Mouse (Mus musculus): ENCODE measurements around the gene P4ha3. TPM values are rescaled to one million over a fixed set of nuclear protein-coding genes. Genes with fewer than 3 reads are reported as not detected.

P4ha3 gene
- polyA plus RNA-seq, 1 experiment from 2014 or later = 0.81 TPM

DNA sequence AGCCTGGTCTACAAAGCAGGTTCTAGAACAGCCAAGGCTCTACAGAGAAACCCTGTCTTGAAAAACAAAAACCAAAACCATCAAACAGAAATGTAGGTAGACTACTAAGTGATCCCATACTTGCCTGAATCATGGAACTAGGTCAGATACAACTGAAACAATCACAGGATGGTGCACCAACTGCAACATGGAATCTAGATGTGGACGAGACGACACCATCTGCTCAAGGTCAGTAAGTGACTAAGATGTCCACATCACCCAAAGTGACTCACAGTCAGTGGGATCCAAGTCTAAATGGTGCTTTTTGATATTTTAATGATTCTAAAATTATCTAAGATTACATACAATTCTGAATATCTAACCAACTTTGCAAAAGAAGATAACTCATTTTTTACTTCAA lies 50.6 kb downstream of the P4ha3 start:
- Histone ChIP-seq H3K4me2 (ENCODE audit: low read depth, low read length) (no peak overlapping the region), H3K36me3 (ENCODE audit: control insufficient read depth, insufficient read depth) (peaks cover 12% of the 10 kb centered on the region)
- WGBS (ENCODE audit: insufficient replicate concordance) = 78% methylated on average over 2 of the region's 2 CpGs

DNA sequence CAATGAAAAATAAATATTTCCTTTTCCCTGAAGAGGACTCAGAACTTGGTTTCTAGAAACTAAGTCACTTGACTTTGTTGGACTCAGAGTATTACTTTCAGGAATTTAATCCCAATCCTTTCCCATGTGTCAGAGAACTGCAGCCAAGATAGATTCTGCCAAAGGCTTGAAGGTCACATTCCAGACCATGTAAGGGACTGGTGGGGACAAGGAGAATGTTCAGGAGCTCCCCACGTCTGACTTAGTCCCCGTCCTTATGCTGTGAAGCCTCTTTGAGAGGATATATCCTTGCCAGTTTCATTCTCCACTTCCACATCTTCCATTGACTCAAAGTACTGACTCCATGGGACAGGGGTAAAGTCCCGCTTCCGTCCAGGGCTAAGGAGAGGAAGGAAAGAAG lies 69.7 kb downstream of the P4ha3 start:
- Histone ChIP-seq H3K27me3 (ENCODE audit: control insufficient read depth, insufficient read depth, low read depth, low read length) (no peaks in the 10 kb centered on the region), H3K27ac (ENCODE audit: low read length) (no peak overlapping the region), H3K4me2 (ENCODE audit: low read depth, low read length) (no peak overlapping the region), H3K9ac (ENCODE audit: low read depth, low read length) (no peak overlapping the region), H3K9me3 (replicated peaks; ENCODE audit: control insufficient read depth, low read length) (no peaks in the 10 kb centered on the region), H3K36me3 (ENCODE audit: control insufficient read depth, insufficient read depth) (no peaks in the 10 kb centered on the region), H3K4me1 (ENCODE audit: control insufficient read depth, low read depth, low read length) (no peaks in the 10 kb centered on the region), H3K4me3 (ENCODE audit: low read depth, low read length) (no peak overlapping the region)
- 81% methylated on average over 4 of the region's 4 CpGs for WGBS (ENCODE audit: insufficient replicate concordance)
- ATAC-seq (ENCODE audit: low read depth) = no peak

More for the DNA sequence above, 50.6 kb downstream of the P4ha3 start:
- no peak overlapping the region for H3K4me3 ChIP-seq (ENCODE audit: low read depth, low read length)
- no peak overlapping the region for H3K27ac ChIP-seq (ENCODE audit: low read length)
- ATAC-seq (ENCODE audit: low read depth) = no peak
- no peaks in the 10 kb centered on the region for H3K9me3 ChIP-seq (replicated peaks; ENCODE audit: control insufficient read depth, low read length)
- no peak overlapping the region for H3K9ac ChIP-seq (ENCODE audit: low read depth, low read length)
- H3K27me3 ChIP-seq (ENCODE audit: control insufficient read depth, insufficient read depth, low read depth, low read length) = no peaks in the 10 kb centered on the region
- no peaks in the 10 kb centered on the region for H3K4me1 ChIP-seq (ENCODE audit: control insufficient read depth, low read depth, low read length)

DNA sequence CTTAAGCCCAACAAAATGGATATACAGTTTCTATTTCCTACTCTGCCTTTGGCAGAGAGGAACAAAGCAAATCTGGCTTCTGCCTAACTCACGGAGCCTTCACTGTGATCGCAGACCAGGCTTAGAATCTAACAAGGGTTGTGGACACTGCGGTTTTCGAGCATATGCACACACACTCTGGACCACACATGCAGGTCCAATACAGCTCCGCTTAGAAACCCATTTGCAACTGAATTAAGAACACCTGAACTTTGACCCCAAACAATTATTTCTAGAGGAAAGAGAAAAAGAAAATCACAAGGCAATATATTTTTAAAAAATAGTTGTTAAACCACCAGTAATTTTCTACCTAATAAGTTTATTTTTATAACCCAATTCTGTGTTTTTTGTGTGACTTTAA lies 71.0 kb downstream of the P4ha3 start:
- H3K9me3 ChIP-seq (replicated peaks; ENCODE audit: control insufficient read depth, low read length) = no peaks in the 10 kb centered on the region
- no peaks in the 10 kb centered on the region for H3K27me3 ChIP-seq (ENCODE audit: control insufficient read depth, insufficient read depth, low read depth, low read length)
- no peak overlapping the region for H3K27ac ChIP-seq (ENCODE audit: low read length)
- no peak for ATAC-seq (ENCODE audit: low read depth)
- H3K36me3 ChIP-seq (ENCODE audit: control insufficient read depth, insufficient read depth) = no peaks in the 10 kb centered on the region
- H3K4me1 ChIP-seq (ENCODE audit: control insufficient read depth, low read depth, low read length) = no peaks in the 10 kb centered on the region
- no peak overlapping the region for H3K4me2 ChIP-seq (ENCODE audit: low read depth, low read length)
- H3K4me3 ChIP-seq (ENCODE audit: low read depth, low read length) = no peak overlapping the region
- H3K9ac ChIP-seq (ENCODE audit: low read depth, low read length) = no peak overlapping the region
- WGBS (ENCODE audit: insufficient replicate concordance) = 77% methylated on average over 5 of the region's 5 CpGs

DNA sequence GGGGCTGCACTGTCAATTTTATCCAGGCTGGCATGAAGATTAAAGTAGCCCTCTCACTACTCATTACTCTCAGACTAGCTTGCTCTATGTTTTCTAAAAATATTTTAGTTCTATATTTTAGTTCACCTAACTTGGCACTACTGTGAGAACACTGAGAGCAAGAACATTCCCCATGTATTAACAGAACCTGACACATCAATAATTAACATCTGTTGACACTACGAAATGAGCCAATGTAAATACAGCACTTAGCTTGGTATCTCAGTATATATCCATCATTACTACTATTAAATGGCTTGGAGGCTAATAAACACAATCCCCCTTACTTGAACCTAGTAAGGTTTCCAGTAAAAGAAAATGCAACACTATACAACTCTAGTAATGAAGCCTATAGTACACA lies 71.4 kb downstream of the P4ha3 start:
- Histone ChIP-seq H3K9me3 (replicated peaks; ENCODE audit: control insufficient read depth, low read length) (no peaks in the 10 kb centered on the region), H3K4me3 (ENCODE audit: low read depth, low read length) (no peak overlapping the region), H3K4me2 (ENCODE audit: low read depth, low read length) (no peak overlapping the region), H3K27ac (ENCODE audit: low read length) (no peak overlapping the region), H3K27me3 (ENCODE audit: control insufficient read depth, insufficient read depth, low read depth, low read length) (no peaks in the 10 kb centered on the region), H3K36me3 (ENCODE audit: control insufficient read depth, insufficient read depth) (no peaks in the 10 kb centered on the region), H3K4me1 (ENCODE audit: control insufficient read depth, low read depth, low read length) (no peaks in the 10 kb centered on the region), H3K9ac (ENCODE audit: low read depth, low read length) (no peak overlapping the region)
- ATAC-seq (ENCODE audit: low read depth) = no peak
- 78% methylated on average over 1 of the region's 1 CpGs for WGBS (ENCODE audit: insufficient replicate concordance)

DNA sequence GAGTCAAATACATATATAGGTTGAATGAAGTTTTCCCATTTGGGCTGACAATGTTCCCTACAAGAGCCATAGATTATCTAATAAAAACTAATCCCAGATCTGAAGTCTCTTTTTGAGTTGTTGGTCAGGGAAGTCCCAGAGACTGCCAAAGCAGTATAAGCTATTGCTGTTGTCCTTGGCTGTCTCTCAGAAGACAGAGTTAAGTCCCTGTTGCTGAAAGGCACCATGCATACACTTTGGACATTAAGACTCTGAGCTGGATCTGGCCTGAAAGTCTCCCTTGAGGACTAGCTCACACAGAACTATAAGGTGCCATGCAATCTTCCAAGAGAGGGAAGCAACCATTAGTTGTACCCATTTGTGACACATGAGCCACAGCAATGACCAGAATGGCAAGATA lies 72.5 kb downstream of the P4ha3 start:
- Histone ChIP-seq H3K4me3 (ENCODE audit: low read depth, low read length) (no peak overlapping the region), H3K9ac (ENCODE audit: low read depth, low read length) (no peak overlapping the region), H3K4me2 (ENCODE audit: low read depth, low read length) (no peak overlapping the region), H3K9me3 (replicated peaks; ENCODE audit: control insufficient read depth, low read length) (no peaks in the 10 kb centered on the region), H3K36me3 (ENCODE audit: control insufficient read depth, insufficient read depth) (no peaks in the 10 kb centered on the region), H3K27ac (ENCODE audit: low read length) (no peak overlapping the region), H3K4me1 (ENCODE audit: control insufficient read depth, low read depth, low read length) (no peaks in the 10 kb centered on the region), H3K27me3 (ENCODE audit: control insufficient read depth, insufficient read depth, low read depth, low read length) (no peaks in the 10 kb centered on the region)
- no peak for ATAC-seq (ENCODE audit: low read depth)

DNA sequence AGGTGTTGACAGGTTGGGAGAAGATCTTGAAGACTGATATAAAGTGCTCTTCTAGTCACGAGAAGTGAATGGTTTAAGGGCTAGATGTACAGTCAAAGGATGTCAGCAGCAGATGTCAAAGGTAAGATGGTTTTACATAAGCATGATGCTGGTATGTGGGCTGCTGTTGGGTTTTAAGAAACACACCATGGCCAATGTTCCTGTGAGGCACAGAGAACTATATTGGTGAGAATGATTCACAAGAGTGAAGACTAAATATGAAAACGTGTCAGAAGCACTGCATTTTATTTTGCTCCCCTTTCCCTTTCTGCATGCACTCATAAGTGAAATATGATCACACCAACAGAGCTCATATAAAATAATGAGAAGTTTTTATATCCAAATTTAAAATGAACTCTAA lies 77.8 kb downstream of the P4ha3 start:
- Histone ChIP-seq H3K27ac (ENCODE audit: low read length) (no peak overlapping the region), H3K9me3 (replicated peaks; ENCODE audit: control insufficient read depth, low read length) (no peaks in the 10 kb centered on the region), H3K4me2 (ENCODE audit: low read depth, low read length) (no peak overlapping the region), H3K4me1 (ENCODE audit: control insufficient read depth, low read depth, low read length) (no peaks in the 10 kb centered on the region; the same call in 1 of the 2 replicates), H3K9ac (ENCODE audit: low read depth, low read length) (no peak overlapping the region), H3K36me3 (ENCODE audit: control insufficient read depth, insufficient read depth) (no peaks in the 10 kb centered on the region), H3K4me3 (ENCODE audit: low read depth, low read length) (no peak overlapping the region), H3K27me3 (ENCODE audit: control insufficient read depth, insufficient read depth, low read depth, low read length) (no peaks in the 10 kb centered on the region)
- WGBS (ENCODE audit: insufficient replicate concordance) = 63% methylated on average over 2 of the region's 2 CpGs
- ATAC-seq (ENCODE audit: low read depth) = no peak

DNA sequence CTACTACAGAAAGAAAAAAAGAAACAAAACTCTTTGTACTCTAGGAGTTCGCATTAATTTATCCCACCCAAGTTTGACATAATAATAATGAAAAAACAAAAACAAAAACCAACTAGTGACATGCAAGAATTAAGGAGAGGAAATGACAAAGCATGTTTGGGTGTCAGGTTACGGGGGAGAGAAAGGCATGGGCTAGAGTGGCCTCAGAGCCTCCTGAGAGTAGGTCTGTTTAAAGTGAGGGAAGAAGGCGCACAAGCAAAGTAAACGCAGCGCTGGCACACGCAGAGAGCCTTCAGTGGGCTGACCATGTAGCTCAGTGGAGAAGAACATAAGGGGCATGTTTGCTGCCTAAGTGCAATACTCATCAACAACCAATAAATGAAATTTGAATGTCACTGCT lies 79.6 kb downstream of the P4ha3 start:
- Histone ChIP-seq H3K4me3 (ENCODE audit: low read depth, low read length) (no peak overlapping the region), H3K9ac (ENCODE audit: low read depth, low read length) (no peak overlapping the region), H3K9me3 (replicated peaks; ENCODE audit: control insufficient read depth, low read length) (no peaks in the 10 kb centered on the region), H3K27ac (ENCODE audit: low read length) (no peak overlapping the region), H3K27me3 (ENCODE audit: control insufficient read depth, insufficient read depth, low read depth, low read length) (no peaks in the 10 kb centered on the region), H3K4me1 (ENCODE audit: control insufficient read depth, low read depth, low read length) (no peaks in the 10 kb centered on the region; the same call in 1 of the 2 replicates), H3K36me3 (ENCODE audit: control insufficient read depth, insufficient read depth) (no peaks in the 10 kb centered on the region), H3K4me2 (ENCODE audit: low read depth, low read length) (no peak overlapping the region)
- WGBS (ENCODE audit: insufficient replicate concordance) = 45% methylated on average over 6 of the region's 6 CpGs
- no peak for ATAC-seq (ENCODE audit: low read depth)

Other genes starting within 250 kb of the P4ha3 start
- gene Pold3, start 164.0 kb upstream of the P4ha3 start, polyA plus RNA-seq (2015; fragmentation: Nextera tagmentation; extraction: Ambion mirVana) = 36.5 and 37.0 TPM in 2 replicates
- gene Lipt2, start 126.2 kb upstream of the P4ha3 start, polyA plus RNA-seq (2015; fragmentation: Nextera tagmentation; extraction: Ambion mirVana) = 3.8 TPM in 2 replicates
- 1.1 and 1.2 TPM in 2 replicates for gene Kcne3, start 109.0 kb upstream of the P4ha3 start, polyA plus RNA-seq (2015; fragmentation: Nextera tagmentation; extraction: Ambion mirVana)
- 1.7 and 1.8 TPM in 2 replicates for gene Pgm2l1, start 58.1 kb upstream of the P4ha3 start, polyA plus RNA-seq (2015; fragmentation: Nextera tagmentation; extraction: Ambion mirVana)
- 8.4 and 9.8 TPM in 2 replicates for gene C2cd3, start 86.7 kb downstream of the P4ha3 start, polyA plus RNA-seq (2015; fragmentation: Nextera tagmentation; extraction: Ambion mirVana)
- gene Ppme1, start 86.8 kb downstream of the P4ha3 start, polyA plus RNA-seq (2015; fragmentation: Nextera tagmentation; extraction: Ambion mirVana) = 23.1 and 26.4 TPM in 2 replicates
- gene Ucp3, start 187.5 kb downstream of the P4ha3 start, polyA plus RNA-seq (2015; fragmentation: Nextera tagmentation; extraction: Ambion mirVana) = 0.05 and 0.08 TPM in 2 replicates
- gene Ucp2, start 207.8 kb downstream of the P4ha3 start, polyA plus RNA-seq (2015; fragmentation: Nextera tagmentation; extraction: Ambion mirVana) = 722 and 766 TPM in 2 replicates
- 3.0 and 4.4 TPM in 2 replicates for gene Dnajb13, start 229.4 kb downstream of the P4ha3 start, polyA plus RNA-seq (2015; fragmentation: Nextera tagmentation; extraction: Ambion mirVana)

Measured in liver, embryonic 16.5 days (tissue).